Mouse (Mus musculus) lung, postnatal 0 days (tissue): ENCODE data around the gene Tmem18. TPM values are rescaled to one million over a fixed set of nuclear protein-coding genes. Genes with fewer than 3 reads are reported as not detected.

Experiments
- ATAC-seq: fragments of 200-750 bp; cut with Nextera tagmentation; 2 replicates; pipeline ENCODE4 v1.8.0; 2017; ENCODE audit warnings: moderate library complexity
- DNase-seq: peaks from one replicate; pipeline ENCODE4 v3.0.0-alpha.2; 2016; ENCODE audit warnings: low spot score
- H3K27ac ChIP-seq: fragments of 300-500 bp; sonication (generic); 2 replicates; pipeline ENCODE4 v1.5.1; 2014; ENCODE audit warnings: antibody characterized with exemption, mild to moderate bottlenecking, low read length, mixed read lengths
- H3K27me3 ChIP-seq: fragments of 300-500 bp; sonication (generic); replicated peaks from 2 replicates; pipeline ENCODE4 v1.6.1; 2014; ENCODE audit warnings: low read length, mixed read lengths; ENCODE audit not compliant: insufficient read depth
- H3K36me3 ChIP-seq: fragments of 300-500 bp; sonication (generic); 2 replicates; pipeline ENCODE4 v1.6.1; 2014; ENCODE audit warnings: low read length, mixed read lengths; ENCODE audit not compliant: insufficient read depth
- H3K4me1 ChIP-seq: fragments of 300-500 bp; sonication (generic); 2 replicates; pipeline ENCODE4 v1.6.1; 2014; ENCODE audit warnings: antibody characterized with exemption, low read depth, low read length, mixed read lengths; ENCODE audit not compliant: insufficient read depth
- H3K4me2 ChIP-seq: fragments of 300-500 bp; sonication (generic); replicated peaks from 2 replicates; pipeline ENCODE4 v1.6.1; 2014; ENCODE audit warnings: low read depth, mild to moderate bottlenecking, low read length, moderate library complexity, mixed read lengths
- H3K4me3 ChIP-seq: fragments of 300-500 bp; sonication (generic); 2 replicates; pipeline ENCODE4 v1.5.1; 2014; ENCODE audit warnings: low read depth, low read length
- H3K9ac ChIP-seq: fragments of 300-500 bp; sonication (generic); replicated peaks from 2 replicates; pipeline ENCODE4 v1.6.1; 2014; ENCODE audit warnings: low read depth, mild to moderate bottlenecking
- H3K9me3 ChIP-seq: fragments of 300-500 bp; sonication (generic); 2 replicates; pipeline ENCODE4 v1.6.1; 2016; ENCODE audit warnings: low read length, mixed read lengths
- CTCF ChIP-seq: IDR thresholded peaks from 2 replicates; pipeline ENCODE4 v1.5.1; 2016; ENCODE audit warnings: antibody characterized with exemption, mild to moderate bottlenecking
- EP300 ChIP-seq: IDR thresholded peaks from 2 replicates; pipeline ENCODE4 v1.6.1; 2016; ENCODE audit warnings: antibody characterized with exemption, mild to moderate bottlenecking, control low read depth
- WGBS: fragments of 180-500 bp; shearing (Covaris S2); extraction: QIAGEN DNeasy Blood & Tissue Kit; methylation state at CpG from one replicate; pipeline ENCODE4 v1.1.7; 2014; 5-methylcytosine and 5-hydroxymethylcytosine counted together
- polyA plus RNA-seq: library from polyadenylated mRNA; unstranded; fragments of >200 nt; fragmentation: Nextera tagmentation; extraction: Ambion mirVana; gene quantifications from 2 replicates; pipeline ENCODE4 v1.2.1, GENCODE M21; 2015

The Tmem18 gene
- polyA plus RNA-seq, 1 experiment from 2014 or later, result 21.7 TPM

GRCm38 (mm10) chr12:30583586-30584355, 455 bp upstream of the Tmem18 start:
- Histone ChIP-seq H3K36me3 (peaks cover 16% of the 10 kb centered on the region), H3K4me3 (peak overlapping the region; percentile 62), H3K4me2 (peak overlapping the region; percentile 78), H3K4me1 (no peaks in the 10 kb centered on the region), H3K9ac (peak overlapping the region; percentile 64), H3K27me3 (no peaks in the 10 kb centered on the region), H3K27ac (peak overlapping the region; percentile 83), H3K9me3 (no peaks in the 10 kb centered on the region)
- no peak for DNase-seq
- ATAC-seq, result peak; percentile 15; the same call in 1 of the 2 replicates
- WGBS, result 13% methylated on average over 12 of the region's 12 CpGs
- TF ChIP-seq CTCF, result no peak
- no peak for TF ChIP-seq EP300

- no peak for ATAC-seq
- WGBS, result 2% methylated on average over 6 of the region's 6 CpGs
- no peaks in the 10 kb centered on the region for H3K9me3 ChIP-seq
These were observed 637 bp downstream of the Tmem18 start for GRCm38 (mm10) chr12:30584863-30585262.

GRCm38 (mm10) chr12:30591832-30592231, 7.6 kb downstream of the Tmem18 start:
- H3K27ac ChIP-seq, result no peak overlapping the region
- peaks cover 27% of the 10 kb centered on the region for H3K36me3 ChIP-seq
- no peaks in the 10 kb centered on the region for H3K27me3 ChIP-seq
- no peak overlapping the region for H3K4me3 ChIP-seq
- H3K9me3 ChIP-seq, result no peaks in the 10 kb centered on the region
- WGBS, result 86% methylated on average over 5 of the region's 5 CpGs
- ATAC-seq (no peak), DNase-seq (no peak)
- no peak for TF ChIP-seq EP300
- no peak overlapping the region for H3K4me2 ChIP-seq
- H3K9ac ChIP-seq, result no peak overlapping the region
- H3K4me1 ChIP-seq, result no peaks in the 10 kb centered on the region

More at GRCm38 (mm10) chr12:30584863-30585262, 637 bp downstream of the Tmem18 start:
- peak overlapping the region; percentile 64 for H3K9ac ChIP-seq
- H3K4me3 ChIP-seq, result peak overlapping the region; percentile 62
- no peaks in the 10 kb centered on the region for H3K27me3 ChIP-seq
- H3K27ac ChIP-seq, result peak overlapping the region; percentile 83
- TF ChIP-seq EP300 (no peak), CTCF (no peak)
- no peaks in the 10 kb centered on the region for H3K4me1 ChIP-seq
- H3K36me3 ChIP-seq, result peaks cover 19% of the 10 kb centered on the region
- DNase-seq, result no peak
- H3K4me2 ChIP-seq, result peak overlapping the region; percentile 78

GRCm38 (mm10) chr12:30596818-30597407, 12.7 kb downstream of the Tmem18 start:
- DNase-seq (peak; percentile 77), ATAC-seq (peak; percentile 49)
- Histone ChIP-seq H3K4me1 (no peaks in the 10 kb centered on the region), H3K9me3 (no peaks in the 10 kb centered on the region), H3K27ac (no peak overlapping the region), H3K36me3 (no peaks in the 10 kb centered on the region), H3K4me3 (no peak overlapping the region), H3K4me2 (no peak overlapping the region), H3K9ac (no peak overlapping the region), H3K27me3 (no peaks in the 10 kb centered on the region)
- WGBS, result 40% methylated on average over 8 of the region's 8 CpGs
- TF ChIP-seq CTCF, result peak; percentile 97
- no peak for TF ChIP-seq EP300

- no peak overlapping the region for H3K4me3 ChIP-seq
- no peaks in the 10 kb centered on the region for H3K36me3 ChIP-seq
- DNase-seq, result no peak
- H3K27me3 ChIP-seq, result no peaks in the 10 kb centered on the region
- TF ChIP-seq CTCF (no peak), EP300 (no peak)
- H3K4me2 ChIP-seq, result no peak overlapping the region
- H3K4me1 ChIP-seq, result no peaks in the 10 kb centered on the region
- H3K27ac ChIP-seq, result no peak overlapping the region
- no peak overlapping the region for H3K9ac ChIP-seq
- no peak for ATAC-seq
- H3K9me3 ChIP-seq, result no peaks in the 10 kb centered on the region
- WGBS, result 18% methylated on average over 3 of the region's 3 CpGs
These were observed 14.7 kb downstream of the Tmem18 start for GRCm38 (mm10) chr12:30598955-30599354.

GRCm38 (mm10) chr12:30599474-30599873, 15.2 kb downstream of the Tmem18 start:
- H3K4me2 ChIP-seq, result no peak overlapping the region
- ATAC-seq, result peak; percentile 19; the same call in 1 of the 2 replicates
- WGBS, result 38% methylated on average over 2 of the region's 2 CpGs

More at GRCm38 (mm10) chr12:30599474-30599873, 15.2 kb downstream of the Tmem18 start:
- no peak for TF ChIP-seq CTCF
- no peak for TF ChIP-seq EP300
- no peaks in the 10 kb centered on the region for H3K9me3 ChIP-seq
- H3K4me3 ChIP-seq, result no peak overlapping the region
- no peak overlapping the region for H3K9ac ChIP-seq
- H3K36me3 ChIP-seq, result no peaks in the 10 kb centered on the region
- no peaks in the 10 kb centered on the region for H3K4me1 ChIP-seq
- DNase-seq, result no peak
- no peaks in the 10 kb centered on the region for H3K27me3 ChIP-seq
- H3K27ac ChIP-seq, result no peak overlapping the region
